Mouse (Mus musculus) midbrain, postnatal 0 days (tissue): ENCODE results near the gene Pllp. TPM values are rescaled to one million over a fixed set of nuclear protein-coding genes. Genes with fewer than 3 reads are reported as not detected.

Source experiments
- ATAC-seq: fragments of 200-750 bp; cut with Nextera tagmentation; 2 replicates; pipeline ENCODE4 v1.8.0; 2017; ENCODE audit warnings: moderate number of reproducible peaks, mild to moderate bottlenecking, moderate TSS enrichment, moderate library complexity; ENCODE audit not compliant: low FRiP score
- DNase-seq: peaks from one replicate; pipeline ENCODE4 v3.0.0-alpha.2; 2015; ENCODE audit warnings: low spot score
- H3K27ac ChIP-seq: fragments of 300-500 bp; sonication (generic); 2 replicates; pipeline ENCODE4 v1.5.1; 2014; ENCODE audit warnings: low read depth, mild to moderate bottlenecking, low read length, mixed read lengths
- H3K27me3 ChIP-seq: fragments of 300-500 bp; sonication (generic); 2 replicates; pipeline ENCODE4 v1.6.1; 2014; ENCODE audit warnings: low read length, control low read depth, mixed read lengths; ENCODE audit not compliant: insufficient read depth
- H3K36me3 ChIP-seq: fragments of 300-500 bp; sonication (generic); 2 replicates; pipeline ENCODE4 v1.6.1; 2014; ENCODE audit warnings: low read length, control low read depth, mixed read lengths; ENCODE audit not compliant: insufficient read depth
- H3K4me1 ChIP-seq: fragments of 300-500 bp; sonication (generic); 2 replicates; pipeline ENCODE4 v1.6.1; 2014; ENCODE audit warnings: mild to moderate bottlenecking, control low read depth, antibody characterized with exemption, low read length, mixed read lengths; ENCODE audit not compliant: insufficient read depth
- H3K4me2 ChIP-seq: fragments of 300-500 bp; sonication (generic); 2 replicates; pipeline ENCODE4 v1.6.1; 2014; ENCODE audit warnings: low read depth, mild to moderate bottlenecking, low read length, mixed read lengths; ENCODE audit not compliant: poor library complexity, severe bottlenecking
- H3K4me3 ChIP-seq: fragments of 300-500 bp; sonication (generic); 2 replicates; pipeline ENCODE4 v1.5.1; 2014; ENCODE audit warnings: low read depth, mild to moderate bottlenecking, low read length, moderate library complexity
- H3K9ac ChIP-seq: fragments of 300-500 bp; sonication (generic); replicated peaks from 2 replicates; pipeline ENCODE4 v1.6.1; 2014; ENCODE audit warnings: mild to moderate bottlenecking, low read length, moderate library complexity, mixed read lengths; ENCODE audit not compliant: poor library complexity, severe bottlenecking
- H3K9me3 ChIP-seq: fragments of 300-500 bp; sonication (generic); 2 replicates; pipeline ENCODE4 v1.6.1; 2016; ENCODE audit warnings: low read length, control low read depth
- CTCF ChIP-seq: IDR thresholded peaks from 2 replicates; pipeline ENCODE4 v1.5.1; 2016; ENCODE audit warnings: antibody characterized with exemption, mild to moderate bottlenecking
- WGBS: fragments of 180-500 bp; shearing (Covaris S2); extraction: QIAGEN DNeasy Blood & Tissue Kit; methylation state at CpG from one replicate; pipeline ENCODE4 v1.1.7; 2014; 5-methylcytosine and 5-hydroxymethylcytosine counted together
- polyA plus RNA-seq: library from polyadenylated mRNA; unstranded; fragments of >200 nt; fragmentation: Nextera tagmentation; extraction: Ambion mirVana; gene quantifications from 2 replicates; pipeline ENCODE4 v1.2.1, GENCODE M21; 2015
- total RNA-seq: library from RNA; depleted of rRNA; stranded (reverse); fragments of >200 nt; gene quantifications from 2 replicates; pipeline ENCODE4 v1.2.3, GENCODE M21; 2014

Gene Pllp
- total and polyA plus RNA-seq, 2 experiments from 2014 or later = 8.6 to 9.8 TPM

- Histone ChIP-seq H3K4me3 (no peak overlapping the region), H3K36me3 (no peaks in the 10 kb centered on the region), H3K27ac (no peak overlapping the region), H3K4me1 (no peaks in the 10 kb centered on the region), H3K9ac (no peak overlapping the region), H3K9me3 (no peaks in the 10 kb centered on the region), H3K27me3 (peaks cover 21% of the 10 kb centered on the region), H3K4me2 (no peak overlapping the region)
- TF ChIP-seq CTCF = no peak
- ATAC-seq (no peak), DNase-seq (no peak)
- 94% methylated on average over 4 of the region's 4 CpGs for WGBS
These were observed 4.4 kb upstream of the Pllp start for GRCm38 (mm10) chr8:94700421-94700935.

- no peak for TF ChIP-seq CTCF
These were observed 3.3 kb upstream of the Pllp start for GRCm38 (mm10) chr8:94699366-94699765.

GRCm38 (mm10) chr8:94697956-94698355 lies 1.9 kb upstream of the Pllp start:
- Histone ChIP-seq H3K9ac (no peak overlapping the region), H3K4me1 (no peaks in the 10 kb centered on the region), H3K4me2 (no peak overlapping the region), H3K36me3 (no peaks in the 10 kb centered on the region), H3K27me3 (peaks cover 36% of the 10 kb centered on the region), H3K27ac (no peak overlapping the region), H3K9me3 (no peaks in the 10 kb centered on the region), H3K4me3 (no peak overlapping the region)
- no peak for TF ChIP-seq CTCF
- DNase-seq = no peak
- WGBS = 83% methylated on average over 6 of the region's 6 CpGs
- no peak for ATAC-seq

More at GRCm38 (mm10) chr8:94699366-94699765, 3.3 kb upstream of the Pllp start:
- ATAC-seq (no peak), DNase-seq (no peak)
- Histone ChIP-seq H3K4me1 (no peaks in the 10 kb centered on the region), H3K9ac (no peak overlapping the region), H3K36me3 (no peaks in the 10 kb centered on the region), H3K4me2 (no peak overlapping the region), H3K27ac (no peak overlapping the region), H3K27me3 (peaks cover 28% of the 10 kb centered on the region), H3K9me3 (no peaks in the 10 kb centered on the region), H3K4me3 (no peak overlapping the region)
- 54% methylated on average over 16 of the region's 16 CpGs for WGBS

- 62% methylated on average over 3 of the region's 3 CpGs for WGBS
- H3K4me2 ChIP-seq = peak overlapping the region; percentile 64; the same call in 1 of the 2 replicates
These were observed 488 bp upstream of the Pllp start for GRCm38 (mm10) chr8:94696566-94696965.

GRCm38 (mm10) chr8:94695341-94695993 lies 611 bp downstream of the Pllp start:
- H3K4me2 ChIP-seq = peak overlapping the region; percentile 64
- H3K9me3 ChIP-seq = no peaks in the 10 kb centered on the region
- H3K36me3 ChIP-seq = no peaks in the 10 kb centered on the region
- no peak overlapping the region for H3K27ac ChIP-seq
- ATAC-seq (peak; percentile 52), DNase-seq (no peak)
- no peaks in the 10 kb centered on the region for H3K4me1 ChIP-seq
- H3K4me3 ChIP-seq = peak overlapping the region; percentile 45
- H3K9ac ChIP-seq = peak overlapping the region; percentile 46
- WGBS = under 1% methylated on average over 30 of the region's 31 CpGs
- H3K27me3 ChIP-seq = peaks cover 36% of the 10 kb centered on the region
- TF ChIP-seq CTCF = no peak

More at GRCm38 (mm10) chr8:94696566-94696965, 488 bp upstream of the Pllp start:
- Histone ChIP-seq H3K9ac (no peak overlapping the region), H3K27me3 (peaks cover 36% of the 10 kb centered on the region), H3K4me3 (peak overlapping the region; percentile 45), H3K9me3 (no peaks in the 10 kb centered on the region), H3K4me1 (no peaks in the 10 kb centered on the region), H3K36me3 (no peaks in the 10 kb centered on the region), H3K27ac (no peak overlapping the region)
- TF ChIP-seq CTCF = no peak
- ATAC-seq (no peak), DNase-seq (no peak)

GRCm38 (mm10) chr8:94694701-94695100 lies 1.4 kb downstream of the Pllp start:
- no peaks in the 10 kb centered on the region for H3K36me3 ChIP-seq
- no peak for TF ChIP-seq CTCF
- no peaks in the 10 kb centered on the region for H3K9me3 ChIP-seq
- H3K4me3 ChIP-seq = no peak overlapping the region
- WGBS = 6% methylated on average over 6 of the region's 6 CpGs
- DNase-seq = no peak
- no peaks in the 10 kb centered on the region for H3K4me1 ChIP-seq
- H3K27me3 ChIP-seq = peaks cover 36% of the 10 kb centered on the region
- H3K9ac ChIP-seq = no peak overlapping the region
- no peak overlapping the region for H3K27ac ChIP-seq
- ATAC-seq = no peak
- peak overlapping the region; percentile 64 for H3K4me2 ChIP-seq
